Mouse (Mus musculus) heart, postnatal 36 days (tissue): Measurements from ENCODE around the gene Des. TPM values are rescaled to one million over a fixed set of nuclear protein-coding genes. Genes with fewer than 3 reads are reported as not detected.
A peak's percentile ranks its signal among the peaks of the same experiment; 100 is the strongest.

Source experiments
- DNase-seq, 2 experiments: peaks; one replicate each; pipeline ENCODE4 v3.0.0; 2021 to 2022
- intact Hi-C: fragments of 180-260 bp; cut with DNase I; formaldehyde crosslinking; loops from one replicate; pipeline ENCODE4 v1.15.1; 2025
- total RNA-seq, 2 experiments: library from RNA; stranded (reverse); gene quantifications; 2 replicates each; pipeline ENCODE4 v1.2.3; 2021

Gene Des
- total RNA-seq, 2 experiments from 2014 or later = 1,347 to 1,420 TPM

GRCm38 (mm10) chr1:75345036-75345935 lies 14.8 kb upstream of the Des start:
- intact Hi-C loops = loop anchor here (5.0 kb wide), 1 partner anchor 42 kb away; no protein-coding TSS in a partner anchor
- peak in 1 of 2 experiments; percentile 30 for DNase-seq

DNA sequence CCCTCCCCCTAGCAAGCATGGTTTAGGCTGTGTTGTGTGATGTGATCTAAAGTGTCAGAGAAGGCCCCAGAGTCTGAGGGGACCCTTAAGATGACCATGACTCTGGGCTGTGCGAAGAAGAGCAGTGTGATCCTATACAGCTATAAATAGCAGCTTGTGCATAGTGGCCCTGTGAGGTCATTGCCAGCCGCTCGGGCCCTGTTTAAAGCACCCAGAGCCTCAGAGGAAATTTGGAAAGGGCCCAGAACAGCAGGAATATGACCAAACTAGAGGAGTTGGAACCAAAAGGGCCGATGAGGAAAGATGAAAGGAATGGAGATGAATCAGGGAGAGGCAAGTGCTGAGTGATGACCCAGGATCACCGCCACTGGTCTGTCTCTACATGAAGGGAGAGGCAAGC lies 12.8 kb upstream of the Des start:
- DNase-seq = peak in 1 of 2 experiments; percentile 35
- intact Hi-C loops = loop anchor here (5.0 kb wide), 1 partner anchor 40 kb away; no protein-coding TSS in a partner anchor

- intact Hi-C loops = loop anchor here (5.0 kb wide), 1 partner anchor 38 kb away; no protein-coding TSS in a partner anchor
- no peak for DNase-seq
These were observed 10.9 kb upstream of the Des start for GRCm38 (mm10) chr1:75349275-75349674.

GRCm38 (mm10) chr1:75357261-75357660 lies 2.9 kb upstream of the Des start:
- intact Hi-C loops = no loop called here
- DNase-seq = no peak

DNA sequence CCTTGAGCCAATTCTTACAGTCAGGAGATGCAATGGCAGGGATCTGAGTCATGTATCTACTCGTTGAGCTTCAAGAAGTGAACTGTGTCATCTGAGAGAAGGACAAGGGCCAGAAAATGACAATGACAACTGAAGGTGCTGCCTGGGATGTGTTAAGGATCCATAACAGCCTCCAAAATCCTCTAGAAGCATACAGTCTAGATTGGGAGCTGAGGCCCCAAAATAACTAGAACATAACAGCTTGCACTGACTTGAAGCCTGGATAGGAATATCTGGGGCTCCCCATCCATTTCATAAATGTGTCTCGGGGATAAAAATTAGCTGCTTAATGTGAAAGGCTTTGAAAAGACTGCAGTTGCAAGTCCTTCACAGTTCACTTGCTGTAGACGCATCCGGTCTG lies 2.1 kb upstream of the Des start:
- no peak for DNase-seq
- intact Hi-C loops = no loop called here

DNA sequence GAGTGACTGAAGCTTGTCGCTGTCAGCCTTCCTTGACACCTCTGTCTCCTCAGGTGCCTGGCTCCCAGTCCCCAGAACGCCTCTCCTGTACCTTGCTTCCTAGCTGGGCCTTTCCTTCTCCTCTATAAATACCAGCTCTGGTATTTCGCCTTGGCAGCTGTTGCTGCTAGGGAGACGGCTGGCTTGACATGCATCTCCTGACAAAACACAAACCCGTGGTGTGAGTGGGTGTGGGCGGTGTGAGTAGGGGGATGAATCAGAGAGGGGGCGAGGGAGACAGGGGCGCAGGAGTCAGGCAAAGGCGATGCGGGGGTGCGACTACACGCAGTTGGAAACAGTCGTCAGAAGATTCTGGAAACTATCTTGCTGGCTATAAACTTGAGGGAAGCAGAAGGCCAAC lies 783 bp upstream of the Des start:
- intact Hi-C loops = no loop called here
- peak in 1 of 2 experiments; percentile 43 for DNase-seq

GRCm38 (mm10) chr1:75361123-75361522 lies 994 bp downstream of the Des start:
- intact Hi-C loops = no loop called here
- DNase-seq = no peak

DNA sequence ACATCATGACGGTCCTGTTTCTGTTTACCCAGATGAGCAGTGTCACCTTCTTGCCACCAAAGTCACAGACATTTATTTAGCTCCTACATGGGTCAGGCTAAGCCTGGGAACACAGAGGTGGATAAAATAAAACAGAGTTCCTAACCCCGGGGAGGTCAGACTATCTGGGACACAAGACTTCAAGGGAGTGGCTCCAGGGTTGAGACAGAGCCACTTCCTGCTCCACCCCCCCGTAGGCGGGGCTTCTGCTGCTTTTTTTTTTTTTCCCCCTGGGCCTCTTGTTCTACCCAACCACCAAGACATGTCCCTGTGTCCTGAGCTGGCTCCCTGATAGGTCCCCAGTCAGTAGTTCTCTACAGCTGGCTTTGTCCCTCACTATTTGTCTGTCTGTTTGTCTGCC lies 1.6 kb downstream of the Des start:
- peak in 1 of 2 experiments; percentile 53 for DNase-seq
- intact Hi-C loops = no loop called here

- no peak for DNase-seq
- intact Hi-C loops = no loop called here
These were observed 3.7 kb downstream of the Des start for GRCm38 (mm10) chr1:75363868-75364267.

DNA sequence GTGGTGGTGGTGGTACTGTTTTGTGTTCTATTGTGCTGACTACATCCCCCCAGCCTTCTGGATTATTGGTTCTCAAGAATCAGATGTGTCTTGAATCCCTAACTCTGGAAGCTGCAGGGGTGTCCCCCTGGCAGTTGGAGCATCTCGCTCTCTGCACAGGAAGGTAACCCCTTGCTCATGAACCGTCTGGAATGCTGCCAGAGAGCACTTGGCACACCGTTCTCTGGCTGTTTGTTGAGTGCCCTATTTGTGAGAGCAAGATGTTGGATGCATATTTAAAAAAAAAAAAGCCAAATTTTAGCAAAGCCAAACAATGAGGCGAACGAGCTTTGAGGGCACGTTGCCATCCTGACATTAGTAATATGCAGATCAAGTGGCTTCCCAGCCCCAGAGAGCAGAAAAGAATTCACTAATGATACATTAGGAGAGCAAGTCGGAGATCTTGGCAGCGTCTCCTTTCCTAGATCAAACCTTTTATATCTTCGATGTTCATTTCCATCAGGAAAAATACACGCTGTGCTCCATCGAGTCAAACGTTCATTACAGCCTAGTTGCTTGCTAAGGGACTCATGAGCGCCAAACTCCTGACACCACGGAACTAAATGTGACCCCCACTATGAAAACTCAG lies 5.5 kb downstream of the Des start:
- DNase-seq = no peak
- intact Hi-C loops = no loop called here

DNA sequence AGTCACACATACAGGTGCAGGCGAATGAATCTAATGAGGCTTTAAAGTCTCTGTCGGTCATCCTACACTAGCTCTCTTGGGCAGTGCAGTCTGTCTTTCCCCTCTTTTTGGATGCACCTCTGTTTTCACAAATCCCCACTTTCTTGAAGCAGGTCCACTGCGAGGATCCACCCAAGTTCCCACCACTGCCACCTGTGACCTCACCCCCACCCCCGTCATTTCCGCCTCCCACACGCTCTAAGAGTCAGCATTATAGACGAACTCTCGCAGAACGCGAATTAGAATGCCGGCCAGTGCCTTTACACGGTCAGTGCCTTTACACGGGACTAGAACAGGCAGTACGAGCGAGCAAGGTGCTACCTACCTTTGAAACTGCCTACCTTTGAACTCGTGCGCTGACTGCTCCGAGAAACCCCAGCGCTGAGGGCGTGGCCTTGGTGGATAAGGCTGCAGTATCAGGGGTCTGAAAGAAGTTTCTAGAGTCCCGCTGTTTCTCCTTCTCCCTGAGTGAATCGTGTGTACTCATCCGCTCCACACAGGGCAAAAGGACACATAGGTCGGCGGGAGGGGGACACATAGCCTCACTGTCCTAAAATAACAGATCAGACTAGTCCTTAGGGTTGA lies 9.3 kb downstream of the Des start:
- intact Hi-C loops = no loop called here
- no peak for DNase-seq

DNA sequence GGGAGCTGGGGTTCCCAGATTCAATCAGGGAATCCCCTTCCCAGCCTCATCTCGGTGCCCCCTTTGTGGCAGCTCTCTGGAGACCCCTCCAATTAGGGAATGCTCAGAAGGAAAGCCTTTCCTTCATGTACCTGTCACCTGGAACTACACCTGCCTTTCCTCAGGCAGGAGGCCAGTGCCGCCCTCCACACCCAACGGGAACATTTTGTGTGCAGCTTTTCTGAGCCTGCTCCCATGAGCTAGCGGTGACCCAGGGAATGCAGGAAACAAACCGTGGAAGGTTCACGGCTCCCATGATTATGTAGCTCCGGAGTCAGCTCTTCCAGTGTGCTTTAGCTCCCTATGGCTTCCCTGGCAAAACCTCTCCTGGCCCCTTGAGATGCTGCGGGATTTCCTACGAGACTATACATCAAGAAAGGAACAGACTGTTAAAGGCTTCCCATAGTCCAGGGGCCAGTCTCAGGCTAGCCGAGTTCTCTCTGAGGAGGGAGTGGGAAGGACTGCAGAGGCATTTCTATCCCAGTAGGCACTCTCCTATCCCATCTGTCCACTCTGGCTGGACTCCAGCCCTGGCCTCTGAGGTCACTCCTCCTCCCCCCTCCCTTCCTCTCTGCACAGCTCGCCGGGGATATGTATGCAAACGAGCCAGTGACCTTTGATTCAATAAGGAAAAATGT lies 10.0 kb downstream of the Des start:
- intact Hi-C loops = loop anchor here (5.0 kb wide), 1 partner anchor 42 kb away; no protein-coding TSS in a partner anchor

GRCm38 (mm10) chr1:75371317-75372095 lies 11.4 kb downstream of the Des start:
- DNase-seq = peak; percentile 73 to 77
- intact Hi-C loops = loop anchor here (5.0 kb wide), 1 partner anchor 41 kb away; no protein-coding TSS in a partner anchor

More for the DNA sequence above, 10.0 kb downstream of the Des start:
- DNase-seq = peak; percentile 61 to 69

DNA sequence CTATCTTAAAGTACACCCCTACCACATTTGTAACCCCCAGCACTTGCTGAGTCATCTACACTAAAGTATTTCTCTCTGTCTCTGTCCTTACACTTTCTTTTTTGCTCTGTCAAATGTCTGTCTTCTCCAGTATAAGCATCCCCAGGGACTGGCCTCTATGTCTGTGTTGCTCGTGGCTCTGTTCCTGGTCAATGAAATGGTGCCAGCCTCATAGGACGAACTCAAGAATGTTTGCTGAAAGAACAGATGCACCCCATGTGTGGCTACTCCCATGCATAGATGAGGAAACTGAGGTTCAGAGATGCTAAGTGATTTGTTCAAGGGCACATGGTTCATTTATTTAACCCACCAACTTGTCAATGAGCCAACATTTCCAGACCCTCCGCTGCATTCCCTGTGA lies 12.3 kb downstream of the Des start:
- no peak for DNase-seq
- intact Hi-C loops = loop anchor here (5.0 kb wide), 1 partner anchor 40 kb away; no protein-coding TSS in a partner anchor

DNA sequence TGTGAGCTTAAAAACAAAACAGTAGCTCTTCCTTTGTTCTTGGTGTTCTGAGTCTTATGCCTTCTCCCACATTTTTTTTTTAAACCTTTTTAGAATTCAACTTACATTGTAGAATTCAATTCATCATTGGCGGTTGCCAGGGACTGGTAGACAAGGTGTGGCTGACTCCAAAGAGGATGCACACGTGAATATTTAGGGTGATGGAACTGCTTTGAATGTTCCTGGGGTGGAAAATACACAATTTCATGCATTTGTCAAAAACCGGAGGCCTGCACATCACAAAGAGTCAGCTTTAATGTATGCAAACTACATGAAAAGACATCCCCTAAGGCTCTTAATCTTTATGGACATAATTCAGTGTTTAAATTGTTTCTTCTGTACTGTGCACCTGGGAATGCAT lies 13.1 kb downstream of the Des start:
- intact Hi-C loops = loop anchor here (5.0 kb wide), 1 partner anchor 39 kb away; no protein-coding TSS in a partner anchor
- DNase-seq = no peak

- intact Hi-C loops = loop anchor here (5.0 kb wide), 1 partner anchor 37 kb away; no protein-coding TSS in a partner anchor
- DNase-seq = peak; percentile 48 to 60
These were observed 15.1 kb downstream of the Des start, which contains the start of gene Speg for GRCm38 (mm10) chr1:75374950-75375936. Speg (plus strand) TSS chr1:75375297.

GRCm38 (mm10) chr1:75379196-75379595 lies 19.1 kb downstream of the Des start:
- intact Hi-C loops = no loop called here
- DNase-seq = no peak

GRCm38 (mm10) chr1:75379931-75380330 lies 19.8 kb downstream of the Des start:
- DNase-seq = no peak
- intact Hi-C loops = no loop called here
